In the genomic region with DNA sequence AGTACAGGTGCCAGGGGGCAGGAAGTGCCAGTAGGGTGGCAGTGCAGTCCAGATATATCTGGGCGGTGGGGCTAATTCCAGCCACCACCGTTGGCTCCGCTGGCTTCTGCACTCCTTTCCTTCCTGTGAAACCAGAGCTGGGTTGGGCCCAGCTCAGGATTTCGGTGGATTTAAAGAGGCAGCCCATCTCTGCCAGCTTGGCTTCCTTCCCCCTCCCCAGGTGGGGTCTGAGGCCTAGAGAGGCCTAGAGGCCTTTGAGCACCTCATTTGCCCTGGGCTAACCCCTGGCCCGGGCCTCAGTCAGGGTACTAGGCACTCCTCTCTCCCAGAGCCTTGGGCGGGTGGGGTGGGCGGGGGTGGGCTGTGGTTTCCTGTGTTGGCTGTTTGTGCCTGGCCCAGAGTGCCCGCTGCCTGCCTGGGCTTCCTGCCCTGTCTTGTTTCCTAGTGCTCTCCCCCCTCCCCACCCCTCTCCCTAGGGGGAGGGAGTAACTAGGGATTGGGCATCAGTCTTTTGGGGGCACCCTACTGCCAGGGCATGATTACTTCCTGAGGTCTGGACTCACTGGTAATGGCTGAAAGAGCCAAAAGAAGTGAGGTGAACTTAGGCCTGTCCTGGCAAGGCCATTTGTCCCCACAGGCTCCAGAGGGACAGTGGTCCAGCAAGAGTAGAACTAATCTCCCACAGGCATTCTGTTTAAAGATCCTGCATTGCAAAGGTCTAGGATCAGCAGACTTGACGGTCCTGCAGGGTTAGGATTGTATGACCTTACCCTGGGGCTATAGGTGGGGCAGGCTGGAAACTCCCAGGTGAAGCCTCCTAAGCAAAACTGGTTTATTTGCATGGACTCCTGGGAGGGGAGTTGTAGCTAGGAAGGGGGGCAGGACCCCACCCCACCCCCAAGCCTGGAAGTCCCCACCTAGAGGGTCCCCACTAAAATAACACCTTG, we compare ENCODE assay signal across 8 mouse cellular contexts. TPM values are rescaled to one million over a fixed set of nuclear protein-coding genes. Genes with fewer than 3 reads are reported as not detected.
DNase-seq lines count a peak whose midpoint lies in the region; ATAC-seq and TF ChIP-seq lines count a peak whose summit lies in the region.

No protein-coding gene starts in this region.

- ATAC-seq in heart, embryonic 13.5 days (ENCODE audit: extremely low read depth, insufficient number of reproducible peaks, low FRiP score, low TSS enrichment), result no peak
- no peak for ATAC-seq in limb, embryonic 11.5 days (ENCODE audit: insufficient number of reproducible peaks, low FRiP score, low TSS enrichment, low read depth)
- no peak for ATAC-seq in neural tube, embryonic 15.5 days (ENCODE audit: low FRiP score)

- WGBS in thymus, adult 2 months, result 19% methylated on average over 9 of the region's 9 CpGs
- WGBS in heart, embryonic 13.5 days, result 35% methylated on average over 9 of the region's 9 CpGs
- 28% methylated on average over 9 of the region's 9 CpGs for WGBS in limb, embryonic 11.5 days
- WGBS in neural tube, embryonic 15.5 days, result 44% methylated on average over 9 of the region's 9 CpGs

- no peaks in the 10 kb centered on the region for H3K9me3 ChIP-seq in heart, embryonic 13.5 days
- H3K9me3 ChIP-seq in limb, embryonic 11.5 days (ENCODE audit: control insufficient read depth, low read length), result no peaks in the 10 kb centered on the region
- no peaks in the 10 kb centered on the region for H3K9me3 ChIP-seq in neural tube, embryonic 15.5 days (replicated peaks)

- H3K4me3 ChIP-seq in thymus, adult 2 months (ENCODE audit: control insufficient read depth, insufficient read depth, low read length), result no peak overlapping the region
- peak overlapping the region; percentile 14; the same call in 1 of the 2 replicates for H3K4me3 ChIP-seq in heart, embryonic 13.5 days
- no peak overlapping the region for H3K4me3 ChIP-seq in limb, embryonic 11.5 days (ENCODE audit: low read depth, low read length)
- H3K4me3 ChIP-seq in neural tube, embryonic 15.5 days (replicated peaks), result no peak overlapping the region

- no peaks in the 10 kb centered on the region for H3K27me3 ChIP-seq in thymus, adult 2 months (ENCODE audit: control insufficient read depth, insufficient read depth, low read length)
- no peaks in the 10 kb centered on the region for H3K27me3 ChIP-seq in heart, embryonic 13.5 days (replicated peaks)
- H3K27me3 ChIP-seq in limb, embryonic 11.5 days (ENCODE audit: control insufficient read depth, insufficient read depth, low read length), result no peaks in the 10 kb centered on the region
- H3K27me3 ChIP-seq in neural tube, embryonic 15.5 days (replicated peaks), result no peaks in the 10 kb centered on the region

- peaks cover 63% of the 10 kb centered on the region for H3K4me1 ChIP-seq in thymus, adult 2 months (replicated peaks; ENCODE audit: control insufficient read depth, insufficient read depth, low read length)
- H3K4me1 ChIP-seq in heart, embryonic 13.5 days, result peaks cover 97% of the 10 kb centered on the region
- peaks cover 75% of the 10 kb centered on the region for H3K4me1 ChIP-seq in limb, embryonic 11.5 days (ENCODE audit: control insufficient read depth, insufficient read depth, low read length)
- peaks cover 93% of the 10 kb centered on the region for H3K4me1 ChIP-seq in neural tube, embryonic 15.5 days

- TF ChIP-seq POLR2A in thymus, adult 2 months (IDR thresholded peaks at IDR 0.05; ENCODE audit: control insufficient read depth, extremely low read depth, insufficient read depth, low read length, poor library complexity), result no peak

- peak; percentile 45 to 57 for DNase-seq in frontal cortex, postnatal 10 days (ENCODE audit: low spot score in 2 of 2)
- DNase-seq in frontal cortex, adult 2 months (ENCODE audit: extremely low spot score in 1 of 2, low spot score in 1 of 2), result no peak
- no peak for DNase-seq in thymus, adult 2 months
- DNase-seq in thymus, postnatal 10 days (ENCODE audit: low spot score in 2 of 2), result no peak
- DNase-seq in limb, embryonic 11.5 days (ENCODE audit: low spot score), result no peak
- DNase-seq in frontal cortex, postnatal 25 days (ENCODE audit: low spot score in 2 of 2), result no peak

- no peak for TF ChIP-seq CTCF in thymus, adult 2 months (IDR thresholded peaks at IDR 0.05; ENCODE audit: borderline replicate concordance, control insufficient read depth, extremely low read depth, insufficient read depth, low read length, poor library complexity)

- peak overlapping the region; percentile 77 for H3K9ac ChIP-seq in heart, embryonic 13.5 days
- H3K9ac ChIP-seq in limb, embryonic 11.5 days (ENCODE audit: low read length), result no peak overlapping the region
- no peak overlapping the region for H3K9ac ChIP-seq in neural tube, embryonic 15.5 days (replicated peaks)

- peak overlapping the region; percentile 55 for H3K4me2 ChIP-seq in heart, embryonic 13.5 days
- H3K4me2 ChIP-seq in limb, embryonic 11.5 days (ENCODE audit: low read depth, severe bottlenecking), result peak overlapping the region; percentile 34; the same call in 1 of the 2 replicates
- peak overlapping the region; percentile 17 for H3K4me2 ChIP-seq in neural tube, embryonic 15.5 days

- peak overlapping the region; percentile 4; the same call in 1 of the 2 replicates for H3K27ac ChIP-seq in thymus, adult 2 months (ENCODE audit: control insufficient read depth, insufficient read depth, low read length)
- H3K27ac ChIP-seq in heart, embryonic 13.5 days (replicated peaks), result peak overlapping the region; percentile 93
- peak overlapping the region; percentile 83 for H3K27ac ChIP-seq in limb, embryonic 11.5 days (replicated peaks; ENCODE audit: low read depth, low read length)
- peak overlapping the region; percentile 72 for H3K27ac ChIP-seq in neural tube, embryonic 15.5 days (replicated peaks)

- no peaks in the 10 kb centered on the region for H3K36me3 ChIP-seq in thymus, adult 2 months (ENCODE audit: control insufficient read depth, insufficient read depth, low read length)
- H3K36me3 ChIP-seq in heart, embryonic 13.5 days, result peaks cover 15% of the 10 kb centered on the region; the same call in 1 of the 2 replicates
- H3K36me3 ChIP-seq in limb, embryonic 11.5 days (ENCODE audit: control insufficient read depth, insufficient read depth, low read length), result no peaks in the 10 kb centered on the region
- no peaks in the 10 kb centered on the region for H3K36me3 ChIP-seq in neural tube, embryonic 15.5 days

RNA-seq across cellular contexts. Expression of gene Bcl9l, which starts 12.5 kb away (rescaled TPM):
- 20.1 and 21.7 TPM in 2 replicates for polyA plus RNA-seq in frontal cortex, adult 2 months (2012; rRNA removed)
- 38.7 and 50.4 TPM in 2 replicates for polyA plus RNA-seq in thymus, adult 2 months (2012; rRNA removed)
- polyA plus RNA-seq in heart, embryonic 13.5 days (2015; fragmentation: Nextera tagmentation; extraction: Ambion mirVana), result 7.3 and 9.4 TPM in 2 replicates
- 11.6 and 12.3 TPM in 2 replicates for polyA plus RNA-seq in limb, embryonic 11.5 days (2014; fragmentation: Nextera tagmentation; extraction: Ambion mirVana)
- 9.7 and 11.5 TPM in 2 replicates for polyA plus RNA-seq in neural tube, embryonic 15.5 days (2015; fragmentation: Nextera tagmentation; extraction: Ambion mirVana)

RNA-seq across cellular contexts. Expression of gene Upk2, which starts 40.4 kb away (rescaled TPM):
- polyA plus RNA-seq in frontal cortex, adult 2 months (2012; rRNA removed), result 0.19 TPM in 1 of 2 replicates, not detected in the other
- 1.4 and 1.6 TPM in 2 replicates for polyA plus RNA-seq in thymus, adult 2 months (2012; rRNA removed)
- not detected in 2 replicates for polyA plus RNA-seq in heart, embryonic 13.5 days (2015; fragmentation: Nextera tagmentation; extraction: Ambion mirVana)
- 0.59 and 0.99 TPM in 2 replicates for polyA plus RNA-seq in limb, embryonic 11.5 days (2014; fragmentation: Nextera tagmentation; extraction: Ambion mirVana)
- 0.73 TPM in 1 of 2 replicates, not detected in the other for polyA plus RNA-seq in neural tube, embryonic 15.5 days (2015; fragmentation: Nextera tagmentation; extraction: Ambion mirVana)

RNA-seq across cellular contexts. Expression of gene Foxr1, which starts 54.2 kb away (rescaled TPM):
- not detected in 2 replicates for polyA plus RNA-seq in frontal cortex, adult 2 months (2012; rRNA removed)
- 0.08 and 0.22 TPM in 2 replicates for polyA plus RNA-seq in thymus, adult 2 months (2012; rRNA removed)
- not detected in 2 replicates for polyA plus RNA-seq in heart, embryonic 13.5 days (2015; fragmentation: Nextera tagmentation; extraction: Ambion mirVana)
- polyA plus RNA-seq in limb, embryonic 11.5 days (2014; fragmentation: Nextera tagmentation; extraction: Ambion mirVana), result not detected in 2 replicates
- 0.09 TPM in 1 of 2 replicates, not detected in the other for polyA plus RNA-seq in neural tube, embryonic 15.5 days (2015; fragmentation: Nextera tagmentation; extraction: Ambion mirVana)

Comparison
In these comparisons a context has a peak if more than half of its experiments do, and no peak if none do; other contexts are left out.
1. DNase-seq: peak in frontal cortex, postnatal 10 days (2 of 2); none in frontal cortex, adult 2 months (0 of 2), thymus, adult 2 months (single experiment), thymus, postnatal 10 days (0 of 2), limb, embryonic 11.5 days (single experiment) and frontal cortex, postnatal 25 days (0 of 2).
2. H3K27ac ChIP-seq: peak in every context shown above with its lines; median percentile 93 in heart, embryonic 13.5 days; 83 in limb, embryonic 11.5 days; 72 in neural tube, embryonic 15.5 days; 4 in thymus, adult 2 months.
3. Peak in every context shown above with its lines, with median percentiles within 50 percentile points of each other: H3K4me2 ChIP-seq.